Mouse (Mus musculus): ENCODE data around the gene Metrn.

DNA sequence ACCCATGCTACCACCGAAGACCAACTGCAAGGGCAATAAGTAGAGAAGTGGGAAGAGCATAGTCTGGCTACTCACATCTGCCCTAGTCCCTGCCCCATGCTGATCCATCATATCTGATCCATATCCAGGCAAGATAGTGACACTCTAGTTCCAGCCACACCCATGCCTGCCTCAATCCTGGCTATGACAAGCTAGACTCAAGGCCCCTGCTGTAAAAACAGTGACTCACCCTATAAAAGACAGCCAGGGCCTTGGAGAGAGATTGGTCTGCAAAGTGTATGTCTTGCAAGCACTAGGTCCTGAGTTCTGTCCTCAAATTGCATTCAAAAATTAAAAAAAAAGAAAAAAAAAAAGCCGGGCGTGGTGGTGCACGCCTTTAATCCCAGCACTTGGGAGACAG is 9.6 kb upstream of the Metrn start:
- no peak for TF ChIP-seq CTCF (IDR thresholded peaks at IDR 0.05)
- no peak for TF ChIP-seq POLR2A (IDR thresholded peaks at IDR 0.05; ENCODE audit: insufficient read depth, low read depth, low read length)

All from heart, adult 2 months (tissue).